Mouse (Mus musculus): ENCODE measurements around the gene Slc34a3.

The Slc34a3 gene

GRCm38 (mm10) chr2:25225811-25226379 is 8.3 kb downstream of the Slc34a3 start:
- in situ Hi-C loops (cut with MboI, MseI) = no loop called here

DNA sequence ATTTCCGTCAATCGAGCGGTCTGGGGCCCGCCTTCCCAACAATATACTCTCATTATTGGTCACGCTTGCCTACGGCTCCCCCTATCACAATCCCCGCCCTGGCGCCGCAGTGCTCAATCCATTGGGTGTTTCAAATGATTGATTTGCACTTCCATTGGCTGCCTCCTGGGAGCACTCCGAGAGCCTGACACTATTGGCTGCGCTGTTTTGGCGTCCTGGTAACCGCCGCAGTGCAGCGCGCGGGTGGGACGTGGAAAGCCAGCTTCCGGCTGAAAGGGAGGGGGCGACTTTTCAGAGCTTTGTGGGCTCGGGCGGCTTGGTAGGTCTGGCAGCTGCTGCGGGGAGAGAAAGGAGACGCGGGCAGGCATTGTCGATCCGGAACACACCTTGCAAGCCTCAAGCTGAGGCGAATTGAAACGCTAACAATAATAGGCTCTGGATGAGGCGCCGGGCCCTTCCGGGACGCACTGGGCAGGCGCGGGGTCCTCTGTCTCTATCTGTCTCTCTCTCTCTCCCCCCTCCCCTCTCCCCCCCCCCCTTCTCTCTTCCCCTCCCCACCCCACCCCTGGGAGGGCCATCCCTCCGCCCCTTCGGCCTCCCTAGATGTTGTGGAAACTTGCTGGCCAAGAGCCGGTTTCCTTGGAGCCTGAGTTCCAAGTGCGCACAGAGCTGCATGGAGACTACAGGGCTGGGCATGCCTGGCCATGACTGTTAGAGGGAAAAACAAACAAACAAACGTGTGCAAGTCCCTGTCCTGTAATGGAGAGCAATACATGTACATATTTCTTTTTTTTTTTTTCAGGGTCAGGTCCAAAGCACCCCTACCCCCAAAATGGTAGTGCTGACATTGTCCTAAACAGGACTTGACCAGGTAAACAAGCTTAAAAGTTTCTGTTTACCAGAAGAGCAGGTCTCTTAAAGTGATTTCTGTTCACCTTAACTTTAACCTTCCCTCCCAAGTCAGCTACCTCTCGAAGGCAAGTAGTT is 9.1 kb downstream of the Slc34a3 start:
- in situ Hi-C loops (cut with MboI, MseI) = no loop called here

DNA sequence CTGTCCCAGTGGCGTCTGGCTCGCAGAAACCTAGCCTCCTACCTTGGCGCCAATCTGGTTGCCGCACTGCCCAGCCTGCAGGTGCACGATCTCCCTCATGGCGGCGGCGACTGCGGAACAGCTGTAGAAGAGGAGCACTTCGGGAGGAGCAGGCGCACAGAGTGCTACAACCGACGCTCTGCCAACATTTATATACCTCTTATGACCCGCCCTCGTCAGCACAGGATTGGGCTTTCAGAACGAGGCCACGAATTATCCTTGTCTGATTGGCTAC is 9.7 kb downstream of the Slc34a3 start, which contains the start of gene Tubb4b:
Tubb4b (minus strand) TSS at position 211 of the 274 bp plus-strand sequence.
- in situ Hi-C loops (cut with MboI, MseI) = no loop called here

DNA sequence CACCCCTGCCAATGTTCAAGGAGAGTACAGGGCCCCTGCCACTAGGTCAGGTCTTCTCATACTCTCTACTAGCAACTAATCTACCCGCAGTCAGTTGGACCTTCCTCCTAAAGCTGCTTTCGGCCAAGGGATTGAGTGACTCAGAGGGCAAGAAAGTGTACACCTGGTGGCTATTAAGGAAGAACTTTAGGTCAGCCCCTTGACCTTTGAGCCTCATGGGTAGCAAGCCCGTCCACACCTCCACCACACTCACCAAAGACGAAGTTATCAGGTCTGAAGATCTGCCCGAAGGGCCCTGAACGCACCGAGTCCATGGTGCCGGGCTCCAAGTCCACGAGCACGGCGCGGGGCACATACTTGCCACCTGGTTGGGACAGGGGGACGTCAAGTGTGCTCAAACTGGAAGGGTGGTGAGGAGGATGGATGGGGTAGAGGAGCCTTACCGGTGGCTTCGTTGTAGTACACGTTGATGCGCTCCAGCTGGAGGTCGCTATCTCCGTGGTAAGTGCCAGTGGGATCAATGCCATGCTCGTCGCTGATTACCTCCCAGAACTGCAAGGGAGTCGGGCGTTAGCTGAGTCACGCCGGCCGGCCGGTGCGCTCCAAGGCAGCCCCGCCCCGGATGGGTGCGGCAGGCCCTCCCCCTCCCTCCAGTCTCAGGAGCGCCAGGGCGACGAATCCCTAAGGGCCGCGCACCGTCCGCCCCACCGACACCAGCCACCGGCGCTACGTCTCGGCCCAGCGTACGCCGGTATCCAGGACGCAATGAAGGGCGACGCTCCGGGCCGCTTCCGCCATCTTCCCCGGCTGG is 10.3 kb downstream of the Slc34a3 start:
- in situ Hi-C loops (cut with MboI, MseI) = no loop called here

GRCm38 (mm10) chr2:25221331-25221772 is 12.8 kb downstream of the Slc34a3 start:
- in situ Hi-C loops (cut with MboI, MseI) = no loop called here

GRCm38 (mm10) chr2:25218445-25218844 is 15.7 kb downstream of the Slc34a3 start, which contains the start of gene Fam166a:
Fam166a (plus strand) TSS chr2:25218745.
- in situ Hi-C loops (cut with MboI, MseI) = no loop called here

- in situ Hi-C loops (cut with MboI, MseI) = no loop called here
These were observed 16.5 kb downstream of the Slc34a3 start for GRCm38 (mm10) chr2:25217666-25218065.

DNA sequence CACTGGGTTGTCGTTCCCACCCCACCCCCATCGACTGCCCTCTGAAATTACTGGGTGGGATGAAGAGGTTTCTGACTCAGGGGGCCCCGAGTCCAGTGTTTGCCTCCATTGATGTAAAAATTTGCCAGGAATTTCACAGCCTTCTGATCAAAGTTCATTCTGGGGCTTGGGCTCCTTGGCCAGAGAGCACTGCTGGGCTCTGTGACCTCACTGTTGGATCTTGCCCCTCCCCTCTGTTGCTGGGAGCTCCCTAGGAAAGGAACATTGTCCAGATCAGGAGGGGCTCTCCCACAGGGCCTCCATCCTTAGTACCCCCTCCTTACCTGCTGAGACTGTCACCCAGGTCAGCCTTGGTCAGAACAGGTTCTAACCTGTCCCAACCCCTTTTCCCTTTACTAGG is 19.7 kb downstream of the Slc34a3 start, which contains the start of gene Stpg3:
Stpg3 (minus strand) TSS at position 194 of the 400 bp plus-strand sequence.
- in situ Hi-C loops (cut with MboI, MseI) = no loop called here

- in situ Hi-C loops (cut with MboI, MseI) = no loop called here
These were observed 20.8 kb downstream of the Slc34a3 start for GRCm38 (mm10) chr2:25213266-25213865.

DNA sequence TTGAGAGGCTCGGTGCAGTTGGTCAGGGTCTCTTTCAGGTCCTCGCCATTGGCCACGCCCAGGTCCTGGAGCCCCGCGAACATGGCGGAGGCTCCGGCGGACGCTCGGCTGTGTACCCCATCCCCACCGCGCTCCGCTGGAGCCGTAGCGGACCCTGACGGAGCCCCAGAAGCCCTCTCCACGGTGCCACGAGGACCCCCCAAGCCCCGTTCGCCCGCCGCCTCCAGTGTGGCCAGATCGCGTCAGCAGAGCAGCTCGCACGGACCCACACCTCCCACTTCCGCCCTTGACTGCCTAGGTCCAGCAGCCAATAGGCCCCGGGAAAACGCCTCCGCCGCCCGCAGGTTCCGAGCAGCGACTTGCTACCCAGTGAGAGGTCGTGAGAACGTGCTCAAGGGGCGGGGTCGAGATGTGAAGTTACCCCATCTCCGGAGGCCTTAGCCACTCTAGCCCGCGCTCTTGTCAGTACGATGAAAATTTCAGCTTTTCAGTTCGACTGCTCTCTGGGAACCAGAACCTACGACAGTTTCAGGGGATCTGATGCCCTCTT is 23.0 kb downstream of the Slc34a3 start, which contains the start of gene Nelfb:
Nelfb (minus strand) TSS at position 369 of the 550 bp plus-strand sequence.
- in situ Hi-C loops (cut with MboI, MseI) = no loop called here

DNA sequence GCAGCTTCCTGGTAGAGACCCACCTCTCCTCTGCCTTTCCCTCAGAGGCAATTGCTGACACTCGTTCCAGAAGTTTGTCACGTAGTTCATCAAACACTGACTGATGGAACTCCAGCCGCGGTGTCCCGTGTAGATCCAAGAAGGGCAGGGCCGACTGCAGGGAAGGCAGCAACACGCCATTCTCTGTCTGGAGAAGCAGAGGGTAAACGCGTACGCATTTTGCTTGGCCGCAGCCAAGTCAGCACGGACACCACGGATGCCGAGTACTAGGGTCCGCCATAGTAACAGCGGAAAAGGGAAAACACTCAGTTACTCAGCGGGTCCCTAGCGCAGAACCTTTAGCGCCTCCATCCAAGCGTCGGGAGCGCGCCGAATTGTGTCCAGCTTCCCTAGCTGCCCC is 23.5 kb downstream of the Slc34a3 start:
- in situ Hi-C loops (cut with MboI, MseI) = no loop called here

DNA sequence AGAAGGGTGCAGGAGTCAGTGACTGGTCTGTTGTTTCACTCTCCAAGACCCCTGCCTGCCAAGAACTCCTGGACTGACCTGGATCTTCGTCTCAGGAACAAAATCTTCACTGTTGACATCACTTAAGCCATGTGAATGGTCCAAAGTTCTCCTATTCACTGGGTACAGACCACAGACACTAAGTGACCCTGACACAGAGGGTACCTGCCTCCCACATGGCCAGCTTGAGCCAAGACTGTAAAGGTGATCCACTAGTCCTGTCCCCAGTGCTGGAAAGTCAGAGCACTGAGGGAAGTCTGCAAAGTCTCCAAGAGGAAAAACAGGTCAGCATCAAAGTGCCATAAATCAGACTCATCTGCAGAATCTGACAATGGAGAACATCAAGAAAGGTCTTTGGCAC is 26.6 kb downstream of the Slc34a3 start:
- in situ Hi-C loops (cut with MboI, MseI) = no loop called here

- in situ Hi-C loops (cut with MboI, MseI) = no loop called here
These were observed 30.4 kb downstream of the Slc34a3 start for GRCm38 (mm10) chr2:25203631-25204214.

DNA sequence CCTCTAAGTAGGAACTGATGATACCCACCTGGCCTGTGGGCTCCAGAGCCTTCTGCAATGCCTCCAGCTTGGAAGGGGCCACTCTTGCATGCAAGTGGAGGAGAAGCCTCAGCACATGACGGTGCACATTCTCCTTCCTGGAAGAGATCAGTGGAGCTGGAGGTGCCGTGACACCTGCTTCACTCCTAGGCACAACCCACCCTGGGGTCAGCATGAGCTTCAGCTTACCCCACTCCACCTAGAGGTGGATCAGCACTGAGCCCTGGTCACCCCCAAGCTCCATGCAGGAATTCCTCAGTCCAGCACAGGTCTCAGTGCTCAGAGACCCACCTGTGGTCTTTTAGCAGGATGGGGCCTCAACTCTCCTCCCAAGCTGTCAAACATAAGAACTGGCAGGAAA is 33.5 kb downstream of the Slc34a3 start:
- in situ Hi-C loops (cut with MboI, MseI) = no loop called here

DNA sequence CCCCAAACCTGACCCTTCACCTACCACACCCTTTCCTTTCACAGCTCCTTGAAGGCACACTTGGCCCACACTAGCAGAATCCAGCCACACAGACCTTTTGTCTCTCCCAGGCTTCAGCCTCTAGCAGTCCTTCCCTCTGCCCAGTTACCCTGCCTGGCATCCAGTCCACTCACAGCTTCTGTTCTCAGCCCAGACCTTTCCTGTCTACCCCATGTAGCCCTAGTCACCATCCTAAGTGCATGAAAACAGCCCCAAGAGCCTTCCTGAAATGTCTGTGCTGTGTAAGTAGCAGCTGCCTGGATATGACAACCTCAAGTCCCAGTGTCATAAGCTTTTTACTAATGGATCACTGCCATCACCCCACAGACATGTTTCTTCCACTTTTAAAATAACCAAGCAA is 36.2 kb downstream of the Slc34a3 start:
- in situ Hi-C loops (cut with MboI, MseI) = no loop called here

DNA sequence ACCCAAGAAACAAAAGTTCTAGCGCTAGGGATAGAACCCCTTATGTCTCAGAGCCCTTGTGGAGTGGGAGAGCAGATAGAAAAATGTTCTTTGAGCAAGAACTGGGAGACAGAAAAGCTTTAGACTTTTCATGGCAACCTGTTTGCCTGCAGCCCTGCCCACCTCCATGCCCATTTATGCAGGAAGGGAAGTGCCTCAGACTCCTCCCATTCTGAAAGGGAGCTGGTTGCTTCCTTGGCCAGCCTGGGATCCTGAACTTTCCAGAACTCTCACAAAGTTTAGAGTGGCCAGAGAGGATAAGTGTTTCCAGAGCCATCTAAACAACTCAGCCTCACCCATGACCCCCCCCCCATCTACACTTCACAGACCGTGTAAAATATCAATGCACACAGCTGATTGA is 37.0 kb downstream of the Slc34a3 start:
- in situ Hi-C loops (cut with MboI, MseI) = no loop called here

DNA sequence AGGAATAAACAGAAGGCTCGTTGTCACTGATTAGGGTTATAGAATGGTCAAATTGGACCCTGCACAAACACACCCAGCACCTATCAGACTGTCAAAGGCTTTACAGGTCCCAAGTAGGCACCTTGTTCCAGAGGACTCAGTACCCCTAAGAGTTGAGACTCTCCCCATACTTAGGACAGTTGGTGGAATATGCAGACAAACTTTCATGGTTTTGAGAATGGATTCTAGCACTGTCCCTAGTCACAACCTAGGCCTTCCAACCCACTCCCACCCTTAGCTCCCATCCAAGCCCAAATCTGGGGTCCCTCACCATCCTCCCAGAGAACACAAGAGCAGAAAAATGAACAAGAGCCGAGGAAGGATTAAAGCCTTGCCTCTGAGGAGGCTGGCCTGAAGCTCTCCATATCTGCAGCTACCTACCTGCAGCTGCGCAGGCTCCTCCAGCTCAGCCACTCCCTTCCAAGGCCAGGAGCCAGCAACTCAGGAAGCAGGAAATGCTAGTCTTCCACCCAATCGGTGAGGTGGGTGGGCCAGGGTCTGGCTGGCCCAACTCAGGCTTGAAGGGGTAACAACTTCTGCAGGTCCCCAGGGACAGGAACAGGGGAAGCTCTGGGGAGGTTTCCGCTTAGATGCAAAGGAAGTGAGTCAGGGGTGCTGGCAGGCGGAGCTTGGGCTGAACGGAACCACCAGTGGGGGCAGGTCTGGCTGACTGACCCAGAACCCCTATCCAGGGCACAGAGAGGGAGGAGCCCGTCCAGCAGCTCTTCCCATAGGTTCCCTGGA is 37.8 kb downstream of the Slc34a3 start, which contains the start of gene Tor4a:
Tor4a (minus strand) TSS at position 715 of the 783 bp plus-strand sequence.
- in situ Hi-C loops (cut with MboI, MseI) = no loop called here

DNA sequence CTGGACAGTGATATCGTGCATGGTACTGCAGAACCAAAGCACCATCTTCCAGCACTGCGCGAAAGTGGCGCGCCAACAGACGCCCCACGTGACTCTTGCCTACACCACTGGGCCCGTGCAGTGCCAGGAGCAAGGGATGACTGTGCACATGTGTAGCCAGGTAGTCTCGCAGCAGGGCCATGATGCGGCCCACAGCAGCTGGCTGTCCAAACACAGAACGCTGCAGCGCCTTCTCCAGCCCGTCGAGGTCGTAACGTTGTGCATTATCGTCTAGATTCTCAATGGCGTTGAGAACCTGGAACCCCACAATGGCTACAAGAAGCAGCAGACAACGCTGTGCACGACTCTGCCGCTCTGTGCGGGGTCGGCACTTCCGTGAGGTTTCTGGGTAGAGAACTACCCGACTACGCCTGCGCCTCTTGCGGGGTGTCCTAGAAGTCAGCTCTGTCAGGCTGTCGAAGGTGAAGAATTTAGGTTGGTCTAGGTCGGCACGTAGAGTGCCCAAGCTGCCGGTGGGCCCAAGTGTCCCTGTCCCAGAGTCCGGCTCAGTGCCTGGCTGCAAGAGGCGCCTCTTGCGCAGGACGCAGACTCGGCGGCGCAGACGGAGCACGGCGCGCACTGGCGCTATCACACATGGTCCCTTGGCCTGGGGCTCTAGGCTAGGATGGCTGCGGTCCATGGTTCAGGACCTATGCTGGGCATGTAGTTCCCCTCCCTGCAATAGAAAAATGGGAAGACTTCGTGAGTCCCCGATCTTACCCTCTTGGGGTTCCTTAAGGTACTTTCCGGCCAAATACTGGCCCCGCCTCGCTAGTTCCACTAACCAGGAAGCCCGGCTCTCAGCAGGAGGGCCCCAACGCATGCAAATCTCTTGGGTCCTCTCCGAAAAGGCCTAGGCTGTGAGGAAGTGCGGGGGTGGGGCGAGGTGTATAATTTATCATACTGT is 38.7 kb downstream of the Slc34a3 start:
- in situ Hi-C loops (cut with MboI, MseI) = no loop called here
